Mouse (Mus musculus): ENCODE data around the gene Fcgr2b. TPM values are rescaled to one million over a fixed set of nuclear protein-coding genes. Genes with fewer than 3 reads are reported as not detected.

Fcgr2b gene
- 0.15 TPM in 1 of 2 replicates, not detected in the other for polyA plus RNA-seq (2014; fragmentation: Nextera tagmentation; extraction: Ambion mirVana)

- WGBS, result 86% methylated on average over 5 of the region's 5 CpGs
Observed at GRCm38 (mm10) chr1:170976447-170976846, at the start of gene Fcgr2b. TSS of gene Fcgr2b (minus strand) at chr1:170976547.

GRCm38 (mm10) chr1:171019311-171019950, 43.1 kb upstream of the Fcgr2b start:
- Histone ChIP-seq H3K9me3 (ENCODE audit: control insufficient read depth, low read length) (no peaks in the 10 kb centered on the region), H3K27me3 (ENCODE audit: control insufficient read depth, insufficient read depth, low read length) (no peaks in the 10 kb centered on the region), H3K36me3 (ENCODE audit: control insufficient read depth, insufficient read depth, low read length) (no peaks in the 10 kb centered on the region), H3K4me2 (ENCODE audit: low read depth, severe bottlenecking) (no peak overlapping the region), H3K4me1 (ENCODE audit: control insufficient read depth, insufficient read depth, low read length) (no peaks in the 10 kb centered on the region), H3K27ac (replicated peaks; ENCODE audit: low read depth, low read length) (no peak overlapping the region), H3K9ac (ENCODE audit: low read length) (no peak overlapping the region), H3K4me3 (ENCODE audit: low read depth, low read length) (no peak overlapping the region)
- DNase-seq (ENCODE audit: low spot score) (no peak), ATAC-seq (ENCODE audit: insufficient number of reproducible peaks, low FRiP score, low TSS enrichment, low read depth) (no peak)
- 83% methylated on average over 7 of the region's 7 CpGs for WGBS

More at GRCm38 (mm10) chr1:170976447-170976846, at the start of gene Fcgr2b:
- Histone ChIP-seq H3K4me1 (ENCODE audit: control insufficient read depth, insufficient read depth, low read length) (no peaks in the 10 kb centered on the region), H3K4me3 (ENCODE audit: low read depth, low read length) (no peak within 1 kb of the TSS), H3K4me2 (ENCODE audit: low read depth, severe bottlenecking) (no peak within 1 kb of the TSS), H3K27me3 (ENCODE audit: control insufficient read depth, insufficient read depth, low read length) (no peaks in the 10 kb centered on the region), H3K9me3 (ENCODE audit: control insufficient read depth, low read length) (no peaks in the 10 kb centered on the region), H3K27ac (replicated peaks; ENCODE audit: low read depth, low read length) (no peak within 1 kb of the TSS), H3K9ac (ENCODE audit: low read length) (no peak within 1 kb of the TSS), H3K36me3 (ENCODE audit: control insufficient read depth, insufficient read depth, low read length) (no peaks in the 10 kb centered on the region)
- ATAC-seq (ENCODE audit: insufficient number of reproducible peaks, low FRiP score, low TSS enrichment, low read depth), result no peak
- no peak for DNase-seq (ENCODE audit: low spot score)

GRCm38 (mm10) chr1:171018737-171019136, 42.4 kb upstream of the Fcgr2b start, which contains the start of gene Fcgr4:
TSS of gene Fcgr4 (plus strand) at chr1:171018920.
- Histone ChIP-seq H3K9me3 (ENCODE audit: control insufficient read depth, low read length) (no peaks in the 10 kb centered on the region), H3K4me2 (ENCODE audit: low read depth, severe bottlenecking) (no peak within 1 kb of the TSS), H3K36me3 (ENCODE audit: control insufficient read depth, insufficient read depth, low read length) (no peaks in the 10 kb centered on the region), H3K9ac (ENCODE audit: low read length) (no peak within 1 kb of the TSS), H3K4me1 (ENCODE audit: control insufficient read depth, insufficient read depth, low read length) (no peaks in the 10 kb centered on the region), H3K27ac (replicated peaks; ENCODE audit: low read depth, low read length) (no peak within 1 kb of the TSS), H3K27me3 (ENCODE audit: control insufficient read depth, insufficient read depth, low read length) (no peaks in the 10 kb centered on the region), H3K4me3 (ENCODE audit: low read depth, low read length) (no peak within 1 kb of the TSS)
- ATAC-seq (ENCODE audit: insufficient number of reproducible peaks, low FRiP score, low TSS enrichment, low read depth) (no peak), DNase-seq (ENCODE audit: low spot score) (no peak)
- WGBS, result 78% methylated on average over 2 of the region's 2 CpGs

GRCm38 (mm10) chr1:171017468-171018158, 41.3 kb upstream of the Fcgr2b start:
- Histone ChIP-seq H3K4me1 (ENCODE audit: control insufficient read depth, insufficient read depth, low read length) (no peaks in the 10 kb centered on the region), H3K36me3 (ENCODE audit: control insufficient read depth, insufficient read depth, low read length) (no peaks in the 10 kb centered on the region), H3K4me3 (ENCODE audit: low read depth, low read length) (no peak overlapping the region), H3K9ac (ENCODE audit: low read length) (no peak overlapping the region), H3K9me3 (ENCODE audit: control insufficient read depth, low read length) (no peaks in the 10 kb centered on the region), H3K27me3 (ENCODE audit: control insufficient read depth, insufficient read depth, low read length) (no peaks in the 10 kb centered on the region), H3K4me2 (ENCODE audit: low read depth, severe bottlenecking) (no peak overlapping the region), H3K27ac (replicated peaks; ENCODE audit: low read depth, low read length) (no peak overlapping the region)
- ATAC-seq (ENCODE audit: insufficient number of reproducible peaks, low FRiP score, low TSS enrichment, low read depth), result no peak
- WGBS, result 36% methylated on average over 6 of the region's 6 CpGs
- DNase-seq (ENCODE audit: low spot score), result no peak

GRCm38 (mm10) chr1:171016676-171017356, 40.5 kb upstream of the Fcgr2b start:
- no peak for ATAC-seq (ENCODE audit: insufficient number of reproducible peaks, low FRiP score, low TSS enrichment, low read depth)

GRCm38 (mm10) chr1:171011733-171012132, 35.4 kb upstream of the Fcgr2b start:
- Histone ChIP-seq H3K4me1 (ENCODE audit: control insufficient read depth, insufficient read depth, low read length) (no peaks in the 10 kb centered on the region), H3K4me2 (ENCODE audit: low read depth, severe bottlenecking) (no peak overlapping the region), H3K27ac (replicated peaks; ENCODE audit: low read depth, low read length) (no peak overlapping the region), H3K9ac (ENCODE audit: low read length) (no peak overlapping the region), H3K9me3 (ENCODE audit: control insufficient read depth, low read length) (no peaks in the 10 kb centered on the region), H3K36me3 (ENCODE audit: control insufficient read depth, insufficient read depth, low read length) (no peaks in the 10 kb centered on the region), H3K27me3 (ENCODE audit: control insufficient read depth, insufficient read depth, low read length) (no peaks in the 10 kb centered on the region), H3K4me3 (ENCODE audit: low read depth, low read length) (no peak overlapping the region)
- WGBS, result 81% methylated on average over 4 of the region's 4 CpGs
- no peak for ATAC-seq (ENCODE audit: insufficient number of reproducible peaks, low FRiP score, low TSS enrichment, low read depth)
- DNase-seq (ENCODE audit: low spot score), result no peak

More at GRCm38 (mm10) chr1:171016676-171017356, 40.5 kb upstream of the Fcgr2b start:
- Histone ChIP-seq H3K36me3 (ENCODE audit: control insufficient read depth, insufficient read depth, low read length) (no peaks in the 10 kb centered on the region), H3K4me2 (ENCODE audit: low read depth, severe bottlenecking) (no peak overlapping the region), H3K9me3 (ENCODE audit: control insufficient read depth, low read length) (no peaks in the 10 kb centered on the region), H3K4me1 (ENCODE audit: control insufficient read depth, insufficient read depth, low read length) (no peaks in the 10 kb centered on the region), H3K27ac (replicated peaks; ENCODE audit: low read depth, low read length) (no peak overlapping the region), H3K27me3 (ENCODE audit: control insufficient read depth, insufficient read depth, low read length) (no peaks in the 10 kb centered on the region), H3K9ac (ENCODE audit: low read length) (no peak overlapping the region), H3K4me3 (ENCODE audit: low read depth, low read length) (no peak overlapping the region)
- WGBS, result 84% methylated on average over 6 of the region's 6 CpGs
- no peak for DNase-seq (ENCODE audit: low spot score)

- DNase-seq (ENCODE audit: low spot score) (no peak), ATAC-seq (ENCODE audit: insufficient number of reproducible peaks, low FRiP score, low TSS enrichment, low read depth) (no peak)
- Histone ChIP-seq H3K4me1 (ENCODE audit: control insufficient read depth, insufficient read depth, low read length) (no peaks in the 10 kb centered on the region), H3K4me3 (ENCODE audit: low read depth, low read length) (no peak overlapping the region), H3K9me3 (ENCODE audit: control insufficient read depth, low read length) (no peaks in the 10 kb centered on the region), H3K27ac (replicated peaks; ENCODE audit: low read depth, low read length) (no peak overlapping the region), H3K36me3 (ENCODE audit: control insufficient read depth, insufficient read depth, low read length) (no peaks in the 10 kb centered on the region), H3K27me3 (ENCODE audit: control insufficient read depth, insufficient read depth, low read length) (no peaks in the 10 kb centered on the region), H3K4me2 (ENCODE audit: low read depth, severe bottlenecking) (no peak overlapping the region), H3K9ac (ENCODE audit: low read length) (no peak overlapping the region)
- WGBS, result 97% methylated on average over 2 of the region's 2 CpGs
Observed at GRCm38 (mm10) chr1:171006905-171007304, 30.6 kb upstream of the Fcgr2b start.

GRCm38 (mm10) chr1:171006335-171006734, 30.0 kb upstream of the Fcgr2b start:
- H3K27me3 ChIP-seq (ENCODE audit: control insufficient read depth, insufficient read depth, low read length), result no peaks in the 10 kb centered on the region
- no peak overlapping the region for H3K9ac ChIP-seq (ENCODE audit: low read length)
- no peak overlapping the region for H3K4me3 ChIP-seq (ENCODE audit: low read depth, low read length)
- DNase-seq (ENCODE audit: low spot score) (no peak), ATAC-seq (ENCODE audit: insufficient number of reproducible peaks, low FRiP score, low TSS enrichment, low read depth) (no peak)
- no peak overlapping the region for H3K27ac ChIP-seq (replicated peaks; ENCODE audit: low read depth, low read length)
- no peaks in the 10 kb centered on the region for H3K9me3 ChIP-seq (ENCODE audit: control insufficient read depth, low read length)
- H3K36me3 ChIP-seq (ENCODE audit: control insufficient read depth, insufficient read depth, low read length), result no peaks in the 10 kb centered on the region
- 88% methylated on average over 4 of the region's 4 CpGs for WGBS
- H3K4me1 ChIP-seq (ENCODE audit: control insufficient read depth, insufficient read depth, low read length), result no peaks in the 10 kb centered on the region
- H3K4me2 ChIP-seq (ENCODE audit: low read depth, severe bottlenecking), result no peak overlapping the region

Data from limb, embryonic 11.5 days (tissue).